Mouse (Mus musculus) intestine, embryonic 14.5 days (tissue): ENCODE data around the gene Kcnrg. TPM values are rescaled to one million over a fixed set of nuclear protein-coding genes. Genes with fewer than 3 reads are reported as not detected.
"Not testable (repeated sequence)": the region's sequence is repeated elsewhere in the genome, so short reads cannot be mapped to it uniquely, and the experiment has no call there.

Experiments
- ATAC-seq: fragments of 200-750 bp; cut with Nextera tagmentation; replicated peaks from 2 replicates; pipeline ENCODE4 v1.8.0; 2017; ENCODE audit warnings: low read depth, moderate number of reproducible peaks, moderate TSS enrichment, moderate library complexity; ENCODE audit not compliant: low FRiP score, low TSS enrichment
- DNase-seq: peaks from one replicate; pipeline ENCODE4 v3.0.0-alpha.2; 2018; ENCODE audit warnings: low spot score
- H3K27ac ChIP-seq: fragments of 300-500 bp; sonication (generic); 2 replicates; pipeline ENCODE4 v1.5.1; 2014; ENCODE audit warnings: low read depth, mild to moderate bottlenecking, control low read depth
- H3K27me3 ChIP-seq: fragments of 300-500 bp; sonication (generic); replicated peaks from 2 replicates; pipeline ENCODE4 v1.6.1; 2014; ENCODE audit warnings: low read length, control low read depth; ENCODE audit not compliant: control insufficient read depth, insufficient read depth
- H3K36me3 ChIP-seq: fragments of 300-500 bp; sonication (generic); 2 replicates; pipeline ENCODE4 v1.6.1; 2014; ENCODE audit warnings: low read length, control low read depth; ENCODE audit not compliant: control insufficient read depth, insufficient read depth
- H3K4me1 ChIP-seq: fragments of 300-500 bp; sonication (generic); replicated peaks from 2 replicates; pipeline ENCODE4 v1.6.1; 2014; ENCODE audit warnings: low read length, control low read depth, mixed read lengths; ENCODE audit not compliant: control insufficient read depth, insufficient read depth
- H3K4me2 ChIP-seq: fragments of 300-500 bp; sonication (generic); 2 replicates; pipeline ENCODE4 v1.6.1; 2014; ENCODE audit warnings: low read length
- H3K4me3 ChIP-seq: fragments of 300-500 bp; sonication (generic); 2 replicates; pipeline ENCODE4 v1.5.1; 2014; ENCODE audit warnings: low read depth, low read length, control low read depth, mixed read lengths
- H3K9ac ChIP-seq: fragments of 300-500 bp; sonication (generic); 2 replicates; pipeline ENCODE4 v1.6.1; 2014; ENCODE audit warnings: mild to moderate bottlenecking, low read length
- H3K9me3 ChIP-seq: fragments of 300-500 bp; sonication (generic); 2 replicates; pipeline ENCODE4 v1.6.1; 2016; ENCODE audit warnings: low read length, control low read depth; ENCODE audit not compliant: control insufficient read depth
- WGBS: fragments of 180-500 bp; shearing (Covaris S2); extraction: QIAGEN DNeasy Blood & Tissue Kit; methylation state at CpG from one replicate; pipeline ENCODE4 v1.1.7; 2014; 5-methylcytosine and 5-hydroxymethylcytosine counted together
- polyA plus RNA-seq: library from polyadenylated mRNA; unstranded; fragments of >200 nt; fragmentation: Nextera tagmentation; extraction: Ambion mirVana; gene quantifications from 2 replicates; pipeline ENCODE4 v1.2.1, GENCODE M21; 2014

Gene Kcnrg
- 0.32 and 0.73 TPM in 2 replicates for polyA plus RNA-seq

DNA sequence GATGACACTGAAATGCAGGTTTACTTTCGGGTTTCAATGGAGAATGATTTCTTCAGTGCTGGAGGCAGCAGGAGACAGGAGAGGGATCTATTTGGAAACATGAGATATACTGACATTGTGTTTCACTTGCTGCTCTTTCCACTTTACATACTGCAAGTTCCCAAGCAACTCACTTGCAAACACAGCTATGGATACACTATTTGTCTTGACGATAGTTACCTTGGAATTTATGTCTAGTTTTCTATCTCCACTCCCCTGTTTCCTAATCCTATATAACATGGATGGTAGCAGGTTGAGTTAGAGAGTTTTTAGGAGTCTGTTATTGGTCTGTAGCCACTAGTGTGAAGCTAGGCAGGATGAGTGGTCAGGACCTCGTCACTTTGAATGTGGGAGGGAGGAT is at the start of gene Kcnrg:
TSS of gene Kcnrg (plus strand) at position 301 of the 400 bp plus-strand sequence.
- H3K9me3 ChIP-seq, result no peaks in the 10 kb centered on the region
- no peak within 1 kb of the TSS for H3K4me3 ChIP-seq
- peaks cover 12% of the 10 kb centered on the region for H3K36me3 ChIP-seq
- no peaks in the 10 kb centered on the region for H3K27me3 ChIP-seq
- DNase-seq (no peak), ATAC-seq (no peak)
- 87% methylated on average over 3 of the region's 3 CpGs for WGBS
- no peaks in the 10 kb centered on the region for H3K4me1 ChIP-seq
- H3K9ac ChIP-seq, result no peak within 1 kb of the TSS
- H3K4me2 ChIP-seq, result no peak within 1 kb of the TSS
- no peak within 1 kb of the TSS for H3K27ac ChIP-seq

DNA sequence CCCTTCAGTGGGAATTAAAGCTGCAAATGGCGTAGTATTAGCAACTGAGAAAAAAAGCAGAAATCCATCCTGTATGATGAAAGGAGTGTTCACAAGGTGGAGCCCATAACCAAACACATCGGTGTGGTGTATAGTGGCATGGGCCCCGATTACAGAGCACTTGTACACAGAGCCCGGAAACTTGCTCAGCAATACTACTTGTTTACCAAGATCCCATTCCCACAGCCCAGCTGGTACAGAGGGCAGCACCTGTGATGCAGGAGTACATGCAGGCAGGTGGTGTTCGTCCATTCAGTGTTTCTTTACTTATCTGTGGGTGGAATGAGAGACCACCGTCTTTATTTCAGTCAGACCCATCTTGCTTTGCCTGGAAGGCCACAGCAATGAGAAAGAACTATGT is 48.4 kb upstream of the Kcnrg start:
- no peak overlapping the region for H3K4me3 ChIP-seq
- H3K4me2 ChIP-seq, result no peak overlapping the region
- H3K9me3 ChIP-seq, result no peaks in the 10 kb centered on the region
- no peak for DNase-seq
- H3K4me1 ChIP-seq, result no peaks in the 10 kb centered on the region; the same call in 1 of the 2 replicates
- ATAC-seq, result no peak
- H3K36me3 ChIP-seq, result no peaks in the 10 kb centered on the region
- H3K27me3 ChIP-seq, result no peaks in the 10 kb centered on the region
- no peak overlapping the region for H3K27ac ChIP-seq
- 90% methylated on average over 6 of the region's 6 CpGs for WGBS
- H3K9ac ChIP-seq, result no peak overlapping the region

- Histone ChIP-seq H3K4me3 (no peak overlapping the region), H3K9ac (no peak overlapping the region), H3K36me3 (no peaks in the 10 kb centered on the region), H3K27me3 (no peaks in the 10 kb centered on the region), H3K4me2 (no peak overlapping the region), H3K4me1 (no peaks in the 10 kb centered on the region; the same call in 1 of the 2 replicates), H3K9me3 (no peaks in the 10 kb centered on the region), H3K27ac (no peak overlapping the region)
- no peak for DNase-seq
- WGBS, result 67% methylated on average over 3 of the region's 3 CpGs
- ATAC-seq, result no peak
Observed at GRCm38 (mm10) chr14:61559856-61560255, 47.4 kb upstream of the Kcnrg start.

GRCm38 (mm10) chr14:61566211-61566610 is 41.0 kb upstream of the Kcnrg start:
- H3K4me2 ChIP-seq, H3K27ac ChIP-seq, ATAC-seq, H3K27me3 ChIP-seq, H3K9ac ChIP-seq, DNase-seq, H3K9me3 ChIP-seq, H3K4me1 ChIP-seq, H3K36me3 ChIP-seq, H3K4me3 ChIP-seq: not testable (repeated sequence)
- WGBS, result 90% methylated on average over 4 of the region's 4 CpGs

GRCm38 (mm10) chr14:61569344-61569743 is 37.9 kb upstream of the Kcnrg start:
- Histone ChIP-seq H3K27me3 (no peaks in the 10 kb centered on the region), H3K4me3 (no peak overlapping the region), H3K4me2 (no peak overlapping the region), H3K36me3 (no peaks in the 10 kb centered on the region), H3K9me3 (no peaks in the 10 kb centered on the region), H3K9ac (no peak overlapping the region), H3K4me1 (no peaks in the 10 kb centered on the region), H3K27ac (no peak overlapping the region)
- WGBS, result 54% methylated on average over 2 of the region's 2 CpGs
- ATAC-seq, result no peak
- no peak for DNase-seq

DNA sequence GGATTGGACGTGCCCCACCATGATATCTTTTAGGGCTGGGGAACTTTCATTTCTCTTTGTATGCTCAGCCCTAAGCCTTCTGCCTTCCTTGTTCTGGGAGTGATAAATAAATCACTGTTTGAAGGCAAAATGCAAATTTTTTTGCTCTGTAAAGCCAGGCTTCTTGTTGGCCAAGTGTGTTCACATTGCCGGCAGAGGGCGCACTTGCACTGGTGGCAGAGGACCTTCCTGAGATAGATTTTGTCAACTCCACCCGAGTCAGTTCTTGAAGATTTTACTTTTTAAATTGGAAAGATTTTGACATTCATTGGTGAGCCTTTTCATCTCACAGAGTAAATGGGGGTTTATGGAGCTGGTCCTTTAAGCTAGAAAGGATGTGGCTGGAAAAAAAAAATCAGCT is 35.9 kb upstream of the Kcnrg start:
- H3K27ac ChIP-seq, result no peak overlapping the region
- no peaks in the 10 kb centered on the region for H3K9me3 ChIP-seq
- no peaks in the 10 kb centered on the region for H3K27me3 ChIP-seq
- H3K4me1 ChIP-seq, result no peaks in the 10 kb centered on the region
- H3K36me3 ChIP-seq, result no peaks in the 10 kb centered on the region
- ATAC-seq (no peak), DNase-seq (peak; percentile 86)
- peak overlapping the region; percentile 25; the same call in 1 of the 2 replicates for H3K4me2 ChIP-seq
- H3K4me3 ChIP-seq, result no peak overlapping the region
- no peak overlapping the region for H3K9ac ChIP-seq
- 15% methylated on average over 4 of the region's 4 CpGs for WGBS

- H3K4me1 ChIP-seq, result no peaks in the 10 kb centered on the region
- no peak overlapping the region for H3K4me3 ChIP-seq
- H3K36me3 ChIP-seq, result no peaks in the 10 kb centered on the region
- WGBS, result 63% methylated on average over 2 of the region's 2 CpGs
- no peaks in the 10 kb centered on the region for H3K27me3 ChIP-seq
- H3K4me2 ChIP-seq, result no peak overlapping the region
- no peak for DNase-seq
- ATAC-seq, result peak; percentile 27; the same call in 1 of the 2 replicates
- no peaks in the 10 kb centered on the region for H3K9me3 ChIP-seq
- no peak overlapping the region for H3K27ac ChIP-seq
- H3K9ac ChIP-seq, result no peak overlapping the region
Observed at GRCm38 (mm10) chr14:61572131-61572530, 35.1 kb upstream of the Kcnrg start.

- Histone ChIP-seq H3K9ac (no peak overlapping the region), H3K4me2 (no peak overlapping the region), H3K4me1 (no peaks in the 10 kb centered on the region), H3K9me3 (no peaks in the 10 kb centered on the region), H3K4me3 (no peak overlapping the region), H3K27me3 (no peaks in the 10 kb centered on the region), H3K36me3 (no peaks in the 10 kb centered on the region), H3K27ac (no peak overlapping the region)
- no peak for DNase-seq
- no peak for ATAC-seq
- WGBS, result 90% methylated on average over 10 of the region's 10 CpGs
Observed at GRCm38 (mm10) chr14:61575066-61575465, 32.2 kb upstream of the Kcnrg start.

DNA sequence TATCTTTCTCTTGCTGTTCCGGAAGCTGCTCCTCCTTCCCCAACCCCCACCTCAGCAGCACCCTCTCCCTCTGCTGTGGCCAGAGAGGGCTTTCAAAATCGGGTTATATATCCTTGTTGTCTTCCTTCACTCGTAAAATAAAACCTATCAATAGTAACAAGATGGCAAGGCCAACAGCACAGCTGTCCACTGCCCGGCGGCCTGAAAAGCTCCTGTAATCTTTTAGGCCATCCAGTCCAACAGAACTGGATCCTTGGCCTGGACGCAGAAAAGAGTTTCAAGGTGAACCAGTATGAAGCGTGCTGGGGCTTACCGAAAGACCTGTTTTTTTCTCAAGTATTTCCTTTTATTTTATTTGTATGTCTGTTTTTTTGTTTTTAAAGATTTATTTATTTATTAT is 31.3 kb upstream of the Kcnrg start:
- Histone ChIP-seq H3K9me3 (no peaks in the 10 kb centered on the region), H3K27me3 (no peaks in the 10 kb centered on the region), H3K4me1 (no peaks in the 10 kb centered on the region), H3K27ac (no peak overlapping the region), H3K36me3 (no peaks in the 10 kb centered on the region), H3K4me2 (no peak overlapping the region), H3K9ac (no peak overlapping the region), H3K4me3 (no peak overlapping the region)
- no peak for DNase-seq
- ATAC-seq, result no peak
- 86% methylated on average over 8 of the region's 8 CpGs for WGBS
